Mouse (Mus musculus) neural tube, embryonic 12.5 days (tissue): ENCODE measurements around the gene Rab29. TPM values are rescaled to one million over a fixed set of nuclear protein-coding genes. Genes with fewer than 3 reads are reported as not detected.

Experiments
- ATAC-seq: fragments of 200-750 bp; cut with Nextera tagmentation; 2 replicates; pipeline ENCODE4 v1.8.0; 2017; ENCODE audit warnings: low read depth, mild to moderate bottlenecking, moderate TSS enrichment, moderate library complexity; ENCODE audit not compliant: low FRiP score
- H3K27ac ChIP-seq: fragments of 300-500 bp; sonication (generic); 2 replicates; pipeline ENCODE4 v1.5.1; 2016
- H3K27me3 ChIP-seq: fragments of 300-500 bp; sonication (generic); replicated peaks from 2 replicates; pipeline ENCODE4 v1.6.1; 2016; ENCODE audit warnings: mild to moderate bottlenecking
- H3K36me3 ChIP-seq: fragments of 300-500 bp; sonication (generic); 2 replicates; pipeline ENCODE4 v1.6.1; 2016; ENCODE audit warnings: mild to moderate bottlenecking
- H3K4me1 ChIP-seq: fragments of 300-500 bp; sonication (generic); 2 replicates; pipeline ENCODE4 v1.6.1; 2016
- H3K4me2 ChIP-seq: fragments of 300-500 bp; sonication (generic); replicated peaks from 2 replicates; pipeline ENCODE4 v1.6.1; 2016; ENCODE audit warnings: mild to moderate bottlenecking
- H3K4me3 ChIP-seq: fragments of 300-500 bp; sonication (generic); 2 replicates; pipeline ENCODE4 v1.5.1; 2016
- H3K9ac ChIP-seq: fragments of 300-500 bp; sonication (generic); 2 replicates; pipeline ENCODE4 v1.6.1; 2016; ENCODE audit warnings: mild to moderate bottlenecking
- H3K9me3 ChIP-seq: fragments of 300-500 bp; sonication (generic); 2 replicates; pipeline ENCODE4 v1.6.1; 2016; ENCODE audit warnings: mild to moderate bottlenecking
- WGBS: fragments of 180-500 bp; shearing (Covaris S2); methylation state at CpG from one replicate; pipeline ENCODE4 v1.1.7; 2016; 5-methylcytosine and 5-hydroxymethylcytosine counted together
- polyA plus RNA-seq: library from polyadenylated mRNA; unstranded; fragments of >200 nt; fragmentation: Nextera tagmentation; extraction: Ambion mirVana; gene quantifications from 2 replicates; pipeline ENCODE4 v1.2.1, GENCODE M21; 2016

Rab29 gene
- polyA plus RNA-seq, 1 experiment from 2014 or later: 11.3 TPM

- Histone ChIP-seq H3K4me2 (no peak overlapping the region), H3K9me3 (no peaks in the 10 kb centered on the region), H3K4me1 (peaks cover 24% of the 10 kb centered on the region), H3K27me3 (no peaks in the 10 kb centered on the region), H3K4me3 (no peak overlapping the region), H3K36me3 (peaks cover 23% of the 10 kb centered on the region), H3K9ac (no peak overlapping the region), H3K27ac (no peak overlapping the region)
- WGBS: 92% methylated on average over 15 of the region's 15 CpGs
- no peak for ATAC-seq
These were observed 36.5 kb upstream of the Rab29 start for GRCm38 (mm10) chr1:131830561-131830960.

- no peak for ATAC-seq
- no peak overlapping the region for H3K27ac ChIP-seq
- H3K9me3 ChIP-seq: no peaks in the 10 kb centered on the region
- no peaks in the 10 kb centered on the region for H3K27me3 ChIP-seq
- peaks cover 23% of the 10 kb centered on the region for H3K36me3 ChIP-seq
- no peak overlapping the region for H3K9ac ChIP-seq
- 75% methylated on average over 8 of the region's 8 CpGs for WGBS
- peaks cover 24% of the 10 kb centered on the region for H3K4me1 ChIP-seq
- H3K4me2 ChIP-seq: no peak overlapping the region
- no peak overlapping the region for H3K4me3 ChIP-seq
These were observed 35.9 kb upstream of the Rab29 start for GRCm38 (mm10) chr1:131830971-131831641.

GRCm38 (mm10) chr1:131837035-131837434 lies 30.0 kb upstream of the Rab29 start:
- Histone ChIP-seq H3K27me3 (no peaks in the 10 kb centered on the region), H3K4me2 (no peak overlapping the region), H3K9ac (no peak overlapping the region), H3K4me3 (no peak overlapping the region), H3K27ac (no peak overlapping the region), H3K36me3 (peaks cover 36% of the 10 kb centered on the region), H3K9me3 (no peaks in the 10 kb centered on the region), H3K4me1 (no peaks in the 10 kb centered on the region)
- WGBS: 84% methylated on average over 3 of the region's 3 CpGs
- no peak for ATAC-seq

- Histone ChIP-seq H3K4me2 (no peak overlapping the region), H3K9ac (no peak overlapping the region), H3K27ac (no peak overlapping the region), H3K9me3 (no peaks in the 10 kb centered on the region), H3K36me3 (peaks cover 50% of the 10 kb centered on the region), H3K4me1 (no peaks in the 10 kb centered on the region), H3K27me3 (no peaks in the 10 kb centered on the region), H3K4me3 (no peak overlapping the region)
- 78% methylated on average over 5 of the region's 5 CpGs for whole genome bisulfite sequencing
- ATAC-seq: no peak
These were observed 28.5 kb upstream of the Rab29 start for GRCm38 (mm10) chr1:131838542-131838941.

- peaks cover 52% of the 10 kb centered on the region for H3K36me3 ChIP-seq
- H3K4me2 ChIP-seq: no peak overlapping the region
- no peak overlapping the region for H3K27ac ChIP-seq
- no peaks in the 10 kb centered on the region for H3K27me3 ChIP-seq
- WGBS: 39% methylated on average over 2 of the region's 2 CpGs
- no peak for ATAC-seq
- H3K4me3 ChIP-seq: no peak overlapping the region
- H3K9ac ChIP-seq: no peak overlapping the region
- H3K4me1 ChIP-seq: no peaks in the 10 kb centered on the region
- H3K9me3 ChIP-seq: no peaks in the 10 kb centered on the region
These were observed 27.7 kb upstream of the Rab29 start for GRCm38 (mm10) chr1:131839279-131839678.

GRCm38 (mm10) chr1:131842221-131842620 lies 24.8 kb upstream of the Rab29 start:
- H3K27ac ChIP-seq: no peak overlapping the region
- H3K4me1 ChIP-seq: no peaks in the 10 kb centered on the region
- no peak for ATAC-seq
- H3K9ac ChIP-seq: no peak overlapping the region
- no peak overlapping the region for H3K4me2 ChIP-seq
- no peak overlapping the region for H3K4me3 ChIP-seq
- 80% methylated on average over 4 of the region's 4 CpGs for WGBS
- H3K9me3 ChIP-seq: no peaks in the 10 kb centered on the region
- peaks cover 63% of the 10 kb centered on the region for H3K36me3 ChIP-seq
- H3K27me3 ChIP-seq: no peaks in the 10 kb centered on the region

GRCm38 (mm10) chr1:131843758-131844157 lies 23.3 kb upstream of the Rab29 start:
- H3K4me3 ChIP-seq: no peak overlapping the region
- H3K9ac ChIP-seq: no peak overlapping the region
- no peaks in the 10 kb centered on the region for H3K27me3 ChIP-seq
- no peak for ATAC-seq
- no peak overlapping the region for H3K27ac ChIP-seq
- H3K9me3 ChIP-seq: no peaks in the 10 kb centered on the region
- H3K36me3 ChIP-seq: peaks cover 63% of the 10 kb centered on the region
- 94% methylated on average over 10 of the region's 10 CpGs for WGBS
- H3K4me1 ChIP-seq: no peaks in the 10 kb centered on the region
- no peak overlapping the region for H3K4me2 ChIP-seq

GRCm38 (mm10) chr1:131844883-131845282 lies 22.1 kb upstream of the Rab29 start:
- Histone ChIP-seq H3K27ac (no peak overlapping the region), H3K4me2 (no peak overlapping the region), H3K27me3 (no peaks in the 10 kb centered on the region), H3K4me3 (no peak overlapping the region), H3K9ac (no peak overlapping the region), H3K36me3 (peaks cover 57% of the 10 kb centered on the region), H3K9me3 (no peaks in the 10 kb centered on the region), H3K4me1 (no peaks in the 10 kb centered on the region)
- 43% methylated on average over 8 of the region's 8 CpGs for WGBS
- no peak for ATAC-seq

- H3K4me1 ChIP-seq: no peaks in the 10 kb centered on the region
- ATAC-seq: no peak
- no peak overlapping the region for H3K27ac ChIP-seq
- H3K27me3 ChIP-seq: no peaks in the 10 kb centered on the region
- no peak overlapping the region for H3K4me2 ChIP-seq
- H3K9ac ChIP-seq: no peak overlapping the region
- H3K9me3 ChIP-seq: no peaks in the 10 kb centered on the region
- H3K36me3 ChIP-seq: peaks cover 44% of the 10 kb centered on the region
- WGBS: 80% methylated on average over 5 of the region's 5 CpGs
- no peak overlapping the region for H3K4me3 ChIP-seq
These were observed 20.8 kb upstream of the Rab29 start for GRCm38 (mm10) chr1:131846255-131846654.

- H3K9ac ChIP-seq: no peak overlapping the region
- ATAC-seq: no peak
- no peak overlapping the region for H3K4me2 ChIP-seq
- no peaks in the 10 kb centered on the region for H3K9me3 ChIP-seq
- WGBS: 83% methylated on average over 4 of the region's 4 CpGs
- no peak overlapping the region for H3K4me3 ChIP-seq
- no peak overlapping the region for H3K27ac ChIP-seq
- H3K4me1 ChIP-seq: no peaks in the 10 kb centered on the region
- H3K36me3 ChIP-seq: no peaks in the 10 kb centered on the region
- no peaks in the 10 kb centered on the region for H3K27me3 ChIP-seq
These were observed 5.2 kb upstream of the Rab29 start for GRCm38 (mm10) chr1:131861811-131862210.

- H3K4me1 ChIP-seq: peaks cover 5% of the 10 kb centered on the region
- H3K9me3 ChIP-seq: no peaks in the 10 kb centered on the region
- H3K27me3 ChIP-seq: no peaks in the 10 kb centered on the region
- H3K4me2 ChIP-seq: no peak overlapping the region
- 79% methylated on average over 5 of the region's 5 CpGs for WGBS
- no peak overlapping the region for H3K27ac ChIP-seq
- no peak for ATAC-seq
- H3K4me3 ChIP-seq: no peak overlapping the region
- no peaks in the 10 kb centered on the region for H3K36me3 ChIP-seq
- H3K9ac ChIP-seq: no peak overlapping the region
These were observed 1.4 kb upstream of the Rab29 start for GRCm38 (mm10) chr1:131865596-131865995.

- peaks cover 5% of the 10 kb centered on the region for H3K4me1 ChIP-seq
- ATAC-seq: peak; percentile 59; the same call in 1 of the 2 replicates
- WGBS: 79% methylated on average over 6 of the region's 6 CpGs
- no peaks in the 10 kb centered on the region for H3K27me3 ChIP-seq
- H3K36me3 ChIP-seq: no peaks in the 10 kb centered on the region
- no peak overlapping the region for H3K4me2 ChIP-seq
- H3K4me3 ChIP-seq: no peak overlapping the region
- H3K27ac ChIP-seq: no peak overlapping the region
- no peak overlapping the region for H3K9ac ChIP-seq
- no peaks in the 10 kb centered on the region for H3K9me3 ChIP-seq
These were observed 572 bp upstream of the Rab29 start for GRCm38 (mm10) chr1:131866304-131866999.

- Histone ChIP-seq H3K27ac (no peak overlapping the region), H3K36me3 (no peaks in the 10 kb centered on the region), H3K4me2 (peak overlapping the region; percentile 82), H3K27me3 (no peaks in the 10 kb centered on the region), H3K9me3 (no peaks in the 10 kb centered on the region), H3K4me3 (peak overlapping the region; percentile 48), H3K9ac (0 out of 2 replicates have a peak overlapping the region, but pooled peaks have one; percentile 39), H3K4me1 (peaks cover 5% of the 10 kb centered on the region)
- no peak for ATAC-seq
- 27% methylated on average over 10 of the region's 10 CpGs for WGBS
These were observed 894 bp downstream of the Rab29 start for GRCm38 (mm10) chr1:131867946-131868290.
